Mouse (Mus musculus): ENCODE data around the gene Nsd2.

GRCm38 (mm10) chr5:33803337-33803736 is 17.2 kb upstream of the Nsd2 start:
- TF ChIP-seq CTCF (IDR thresholded peaks at IDR 0.05; ENCODE audit: control insufficient read depth, insufficient read depth, low read length), result no peak
- no peak for TF ChIP-seq POLR2A (IDR thresholded peaks at IDR 0.05; ENCODE audit: borderline replicate concordance, control insufficient read depth, low read depth, low read length)

Measured in bone marrow, adult 2 months (tissue).